Mouse (Mus musculus): ENCODE results near the gene Gnrhr. TPM values are rescaled to one million over a fixed set of nuclear protein-coding genes. Genes with fewer than 3 reads are reported as not detected.
A peak's percentile ranks its signal among the peaks of the same experiment; 100 is the strongest.

Gnrhr gene
- total RNA-seq (2021) = under 1 TPM; 0.61 to 0.66 TPM
- long read RNA-seq, experiment 1 = 0 reads
- long read RNA-seq, experiment 2, partial matches to known transcripts = 0 of 2 reads
- long read RNA-seq, experiment 2, other reads (novel, unspliced or antisense) = 2 of 2 reads

DNA sequence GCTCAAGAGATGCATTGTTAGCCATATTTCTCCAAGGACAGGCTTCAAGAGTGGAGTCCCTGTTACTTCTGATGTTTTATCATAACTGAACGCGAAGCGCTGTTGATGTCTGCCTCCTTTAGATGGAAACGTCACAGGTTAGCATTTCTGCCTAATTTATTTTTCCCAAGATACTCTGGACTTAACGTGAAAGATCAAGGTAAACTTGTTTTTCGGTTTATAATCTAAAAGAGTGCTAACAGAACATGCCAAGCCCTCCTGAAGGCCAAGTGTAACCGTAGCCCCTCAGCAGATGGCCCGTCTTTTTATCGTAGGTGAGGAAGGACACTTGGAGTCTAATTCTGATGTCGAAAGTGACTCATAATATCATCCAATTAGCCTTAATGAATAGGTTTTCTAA, at the start of gene Gnrhr:
Gene Gnrhr (minus strand): TSS at position 101 of the 400 bp plus-strand sequence.
- no peak for DNase-seq (ENCODE audit: low spot score in 2 of 2)

DNA sequence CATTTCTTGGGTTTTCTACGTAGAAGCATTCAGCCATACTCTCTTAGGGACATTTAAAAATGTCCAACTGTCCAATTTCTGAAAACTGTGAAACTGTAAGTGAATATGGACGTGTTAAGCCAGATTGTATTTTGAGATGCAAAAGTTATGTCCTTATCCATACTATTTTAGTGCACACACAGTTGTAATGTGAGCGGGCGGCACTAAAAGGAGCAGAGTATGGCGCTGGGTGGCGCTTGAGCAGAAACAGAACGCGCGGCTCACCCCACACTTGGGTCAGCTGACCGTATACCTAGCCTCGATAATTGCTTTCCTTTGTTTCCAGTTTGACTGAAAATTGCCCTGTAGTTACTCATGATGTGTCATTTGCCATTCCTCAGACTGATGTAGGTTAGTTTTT, 48.9 kb upstream of the Gnrhr start:
- DNase-seq (ENCODE audit: low spot score in 2 of 2) = no peak

DNA sequence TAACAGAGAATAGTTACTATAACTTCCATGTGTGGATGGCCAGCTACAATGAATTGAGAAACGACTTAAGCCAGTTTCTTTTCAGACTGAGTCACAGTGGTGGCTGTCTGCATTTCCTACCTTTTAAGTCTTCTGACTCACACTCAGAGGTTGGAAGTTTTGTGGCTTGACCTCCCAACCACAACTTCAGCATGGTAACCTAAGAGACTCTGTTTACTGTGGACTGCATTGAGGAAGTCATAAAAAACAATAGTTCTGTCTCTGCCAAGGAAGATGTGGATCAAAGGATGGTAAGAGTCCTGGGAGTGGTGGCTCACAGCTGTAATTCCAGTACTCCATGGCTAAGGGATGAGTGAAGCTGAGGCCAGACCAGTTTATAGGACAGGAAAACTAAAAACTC, 47.2 kb upstream of the Gnrhr start:
- DNase-seq (ENCODE audit: low spot score in 2 of 2) = no peak

DNA sequence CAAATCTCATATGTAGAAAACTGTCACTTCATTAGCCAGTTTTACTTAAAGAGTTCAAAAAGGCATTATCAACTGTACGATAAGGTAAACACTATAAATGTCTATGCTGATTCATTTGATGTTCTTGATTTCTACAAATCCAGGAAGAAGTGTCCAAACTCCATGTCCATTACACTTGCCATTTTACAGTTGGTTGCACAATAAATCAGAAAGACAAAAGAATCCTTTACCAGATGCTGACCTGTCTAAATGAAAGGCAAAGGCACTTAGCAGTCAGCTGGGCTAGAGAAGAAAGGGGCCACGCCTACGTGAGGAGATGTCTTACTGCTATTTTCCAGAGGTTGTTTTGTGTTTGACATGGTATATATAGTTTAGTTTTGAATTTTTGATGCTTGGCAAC, 46.6 kb upstream of the Gnrhr start:
- DNase-seq (ENCODE audit: low spot score in 2 of 2) = no peak

DNA sequence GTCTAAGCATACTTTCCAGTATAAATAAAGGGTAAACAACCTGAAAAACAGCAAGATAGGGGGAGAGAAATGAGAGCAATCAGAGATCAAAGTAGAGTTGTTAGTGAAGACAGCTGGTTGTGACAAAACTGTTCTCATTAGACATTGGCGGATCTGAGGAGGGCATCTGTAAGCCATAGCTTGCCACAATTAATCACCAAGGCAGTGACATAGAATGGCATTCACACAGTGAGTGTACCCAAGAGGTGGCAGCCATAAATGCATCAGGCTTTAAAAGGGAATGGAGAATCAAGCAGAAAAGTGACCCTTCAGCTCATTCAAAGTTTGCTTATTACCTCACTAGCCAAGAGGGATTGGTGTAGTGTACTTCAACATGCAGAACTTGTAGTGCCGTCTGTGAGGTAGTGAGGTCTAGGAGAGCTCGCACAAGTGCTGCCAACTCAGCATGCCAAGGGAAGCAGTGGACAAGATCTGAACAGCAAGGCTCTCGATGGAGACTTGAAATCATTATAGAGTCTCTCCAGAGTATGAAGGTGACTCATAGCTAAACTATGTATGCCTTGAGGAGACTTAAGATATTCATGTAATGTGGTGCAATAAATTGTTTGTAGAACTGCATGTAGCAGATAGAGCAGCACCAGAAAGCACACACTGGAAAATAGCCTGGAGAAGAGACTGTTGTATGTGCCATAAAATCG, 29.6 kb upstream of the Gnrhr start:
- DNase-seq (ENCODE audit: low spot score in 2 of 2) = no peak

DNA sequence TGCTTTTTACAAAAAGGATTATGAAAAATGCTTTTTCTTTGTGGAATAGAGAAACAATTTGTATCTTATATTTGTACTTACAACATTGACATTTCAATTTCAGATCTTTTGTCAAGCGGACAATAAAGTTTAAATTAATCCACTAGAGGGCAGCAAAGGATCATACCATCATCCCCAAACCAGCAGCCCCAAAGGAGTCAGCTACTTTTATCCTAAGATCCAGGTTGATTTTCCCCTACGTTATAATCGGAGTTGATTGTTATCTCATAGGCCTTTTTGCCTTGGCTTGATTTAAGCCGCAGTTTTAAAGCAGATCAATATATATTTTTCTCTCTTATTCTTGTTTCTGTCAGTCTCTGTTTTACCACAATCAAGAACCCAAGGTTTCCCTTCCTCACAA, 6.3 kb downstream of the Gnrhr start:
- no peak for DNase-seq (ENCODE audit: low spot score in 2 of 2)

DNA sequence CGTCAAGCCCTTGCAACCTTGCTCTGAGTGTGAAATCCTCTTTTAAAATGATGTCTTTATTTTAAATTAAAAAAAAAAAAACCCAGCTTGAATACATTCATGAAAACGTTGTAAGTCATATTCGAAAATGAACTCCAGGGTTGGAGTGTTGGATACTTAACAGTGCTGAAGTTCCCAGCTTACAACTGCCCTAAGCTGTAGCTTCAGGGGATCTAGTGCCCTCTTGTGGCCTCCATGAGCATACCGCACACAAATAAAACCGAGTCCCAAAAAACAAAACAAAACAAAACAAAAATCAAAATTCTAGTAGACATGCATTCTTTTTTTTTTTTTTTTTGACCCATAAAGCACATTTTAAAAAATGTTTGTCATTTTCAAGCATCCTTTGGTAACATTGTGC, 6.9 kb downstream of the Gnrhr start:
- DNase-seq (ENCODE audit: low spot score in 2 of 2) = no peak

DNA sequence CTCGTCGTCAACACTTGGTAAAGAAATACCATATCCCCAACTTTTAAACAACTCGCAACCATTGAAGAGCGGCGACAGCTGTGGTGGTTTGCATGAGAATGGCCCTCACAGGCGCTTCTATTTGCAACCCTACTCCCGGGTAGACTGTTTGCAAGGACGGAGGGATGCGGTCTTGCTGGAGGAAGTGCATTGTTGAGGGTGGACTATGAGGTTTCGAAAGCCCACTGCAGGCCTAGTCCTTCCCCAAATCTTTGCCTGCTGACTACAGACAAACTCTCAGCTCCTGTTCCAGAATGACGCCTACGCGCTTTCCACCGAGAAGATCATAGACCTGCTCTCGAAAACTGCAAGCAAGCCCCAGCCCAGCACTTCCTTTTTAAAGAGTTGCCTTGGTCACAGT, 7.4 kb downstream of the Gnrhr start:
- no peak for DNase-seq (ENCODE audit: low spot score in 2 of 2)

DNA sequence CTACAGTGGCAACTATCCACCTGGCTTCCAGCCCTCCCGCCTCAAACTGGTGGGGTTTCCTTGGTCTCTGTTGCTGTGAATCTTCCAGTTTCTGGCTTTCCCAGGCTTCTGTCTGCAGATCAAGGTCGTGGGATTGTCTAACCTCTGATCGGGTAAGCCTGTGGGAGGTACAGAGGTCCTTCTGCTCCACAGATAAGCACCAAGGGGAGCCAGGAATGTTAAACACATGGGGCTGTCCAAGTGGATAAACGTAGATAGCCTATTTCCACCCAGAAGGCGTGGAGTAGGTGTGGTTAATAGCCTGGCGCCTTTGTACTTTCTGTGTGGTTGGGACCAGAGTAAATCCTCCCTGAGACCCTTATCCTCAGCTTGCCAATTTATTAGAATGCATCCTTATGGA, 10.3 kb downstream of the Gnrhr start:
- no peak for DNase-seq (ENCODE audit: low spot score in 2 of 2)

DNA sequence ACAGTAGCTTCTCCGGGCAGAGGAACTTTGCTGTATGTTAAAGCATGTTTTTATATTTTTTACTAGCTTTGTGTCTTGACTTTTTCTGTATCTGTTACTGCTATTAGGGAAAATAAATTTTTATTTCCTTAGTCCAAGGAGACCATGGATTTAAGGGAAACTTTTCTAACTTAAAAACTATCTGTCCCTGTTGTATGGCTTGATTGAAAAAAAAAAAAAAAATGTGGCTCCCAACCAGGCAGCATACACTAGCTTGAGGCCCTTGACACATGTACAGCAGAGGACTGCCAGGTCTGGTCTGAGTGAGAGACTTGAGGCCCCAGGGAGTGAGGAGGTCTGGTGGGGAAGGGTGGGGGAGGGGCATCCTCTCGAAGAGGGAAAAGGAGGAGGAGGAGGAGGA, 23.9 kb downstream of the Gnrhr start:
- no peak for DNase-seq (ENCODE audit: low spot score in 2 of 2)

DNA sequence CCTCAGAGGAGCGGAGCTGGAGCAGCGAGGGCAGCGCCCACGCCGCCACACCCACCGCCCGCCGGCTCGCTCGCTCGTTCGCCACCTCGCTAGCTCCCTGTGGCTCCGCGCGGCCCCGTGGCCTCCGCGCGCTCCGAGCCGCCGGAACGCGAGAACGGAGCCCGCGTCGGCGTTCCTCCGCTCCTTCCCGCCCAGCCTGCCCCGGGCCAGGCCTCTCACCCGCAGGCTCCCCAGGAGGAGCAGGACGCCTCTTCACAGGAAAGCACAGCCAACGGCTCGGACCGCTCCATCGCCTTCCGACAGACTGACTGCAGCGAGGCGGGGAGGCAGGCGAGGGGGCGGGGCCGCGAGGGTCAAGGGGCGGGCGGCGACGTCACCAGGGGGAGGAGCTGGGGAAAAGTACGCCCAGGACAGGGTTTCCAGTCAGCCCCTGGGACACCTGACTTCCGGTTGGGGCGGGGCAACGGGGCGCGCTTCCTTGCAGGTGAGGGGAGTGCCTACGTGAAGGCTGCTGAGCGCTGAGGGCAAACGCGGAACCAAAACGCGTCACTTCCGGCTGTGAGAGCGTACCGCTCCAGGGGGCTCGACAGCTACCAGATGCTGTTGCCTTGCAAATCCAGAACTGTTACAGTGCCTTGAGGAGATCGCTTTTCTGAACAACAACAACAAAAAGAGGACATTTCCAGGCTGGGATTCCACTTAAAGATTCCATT, 25.1 kb downstream of the Gnrhr start, which contains the start of gene Uba6:
Gene Uba6 (minus strand): TSS at position 355 of the 713 bp plus-strand sequence.
- DNase-seq (ENCODE audit: low spot score in 2 of 2) = peak; percentile 98

DNA sequence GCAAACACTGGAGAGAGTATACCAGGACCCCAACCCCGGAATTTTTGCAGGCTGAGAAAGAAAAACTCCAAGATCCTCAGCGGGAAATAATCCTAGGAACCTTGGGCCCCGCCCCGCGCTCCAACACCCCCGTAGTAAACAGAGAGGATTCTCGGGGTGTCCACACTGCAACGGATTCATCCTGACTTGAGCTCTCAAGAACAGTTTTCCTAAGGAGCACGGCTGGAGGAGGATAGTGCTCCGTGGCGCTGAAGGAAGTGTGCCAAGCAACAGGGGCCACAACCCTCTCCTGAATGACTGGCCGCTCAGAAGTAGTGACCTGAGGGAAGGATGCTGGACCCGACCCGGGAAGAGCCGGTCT, 25.6 kb downstream of the Gnrhr start:
- DNase-seq (ENCODE audit: low spot score in 2 of 2) = no peak

Other genes starting within 250 kb of the Gnrhr start
- gene Cenpc1, start 132.3 kb downstream of the Gnrhr start, total RNA-seq (2021) = 10 to 100 TPM; 10.6 to 13.0 TPM
- gene Stap1, start 126.2 kb downstream of the Gnrhr start, total RNA-seq (2021) = 1 to 10 TPM in 1 of 2 experiments, under 1 TPM in 1; 0.70 to 1.1 TPM
- gene Uba6, start 25.1 kb downstream of the Gnrhr start, total RNA-seq (2021) = 10 to 100 TPM; 19.4 to 22.0 TPM
- not detected for gene Tmprss11c, start 91.4 kb upstream of the Gnrhr start, total RNA-seq (2021)
- not detected for gene Tmprss11d, start 175.5 kb upstream of the Gnrhr start, total RNA-seq (2021)

All from adrenal gland, adult 18-20 months (tissue).